Mouse (Mus musculus): Measurements from ENCODE around the gene Twf1.
A peak's percentile ranks its signal among the peaks of the same experiment; 100 is the strongest.

Gene Twf1

GRCm38 (mm10) chr15:94589219-94590075 is at the start of gene Twf1:
Gene Twf1 (minus strand): TSS chr15:94589889.
- DNase-seq (ENCODE audit: low read depth, low spot score): peak; percentile 96

- DNase-seq (ENCODE audit: low read depth, low spot score): no peak
Measured at GRCm38 (mm10) chr15:94639126-94639525, 49.4 kb upstream of the Twf1 start.

GRCm38 (mm10) chr15:94638207-94638606 is 48.5 kb upstream of the Twf1 start:
- no peak for DNase-seq (ENCODE audit: low read depth, low spot score)

- DNase-seq (ENCODE audit: low read depth, low spot score): no peak
Measured at GRCm38 (mm10) chr15:94634524-94634923, 44.8 kb upstream of the Twf1 start.

DNA sequence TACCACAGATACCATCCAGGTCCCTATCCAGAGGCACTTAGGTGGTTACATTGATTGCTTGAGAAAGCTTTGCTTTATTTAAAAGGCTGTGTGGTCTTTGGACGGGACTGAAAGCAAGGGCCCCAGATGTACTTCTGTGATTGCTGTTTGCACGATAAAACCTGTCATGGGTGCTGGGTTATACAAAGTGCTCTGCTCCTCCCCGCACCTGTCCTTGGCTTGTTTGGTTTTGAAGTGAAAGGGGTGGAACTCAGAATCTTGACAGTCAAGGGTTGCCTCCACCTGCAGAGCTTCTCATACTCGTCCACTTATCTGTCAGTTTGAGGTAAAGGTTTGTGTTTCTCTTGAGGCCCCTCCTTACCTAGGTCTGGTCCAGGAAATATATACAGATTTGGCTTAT is 40.9 kb upstream of the Twf1 start:
- no peak for DNase-seq (ENCODE audit: low read depth, low spot score)

DNA sequence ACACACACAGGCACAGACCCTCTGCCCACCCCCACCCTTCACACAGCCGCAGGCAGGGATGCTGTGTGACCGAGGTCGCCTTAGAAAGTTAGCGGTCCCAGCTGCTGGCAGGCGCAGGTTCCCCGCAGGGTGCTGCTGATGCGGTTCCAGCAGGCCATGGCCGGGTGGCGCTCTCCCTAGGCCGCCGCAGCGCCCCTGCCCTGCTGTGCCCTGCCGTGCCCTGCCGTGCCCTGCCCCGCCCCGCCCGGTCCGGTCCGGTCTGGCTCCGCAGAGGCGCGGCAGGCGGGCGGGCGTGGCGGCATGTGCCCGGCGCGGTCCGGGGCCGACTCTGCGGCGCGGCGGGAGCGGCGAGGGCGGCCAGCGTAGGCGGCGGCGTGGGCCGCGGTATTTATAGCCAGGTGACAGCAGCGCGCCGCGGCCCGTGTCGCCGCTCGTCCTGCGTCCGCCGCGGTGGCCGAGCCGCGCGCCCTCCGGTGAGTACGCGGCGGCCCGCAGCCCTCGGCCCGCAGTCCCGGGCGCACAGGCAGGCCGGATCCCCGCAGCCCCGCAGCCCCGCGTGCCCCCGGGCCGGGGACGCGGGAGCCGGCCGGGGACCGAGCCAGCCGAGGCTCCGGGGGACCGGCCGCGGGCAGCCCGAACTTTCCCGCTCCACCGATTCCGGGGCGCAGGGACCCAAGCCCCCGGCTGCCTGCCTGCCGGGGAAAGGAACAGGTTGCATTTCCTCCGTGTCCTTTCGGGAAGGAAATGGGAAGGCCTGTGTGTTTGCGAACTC is 39.3 kb upstream of the Twf1 start, which contains the start of gene Tmem117:
Gene Tmem117, plus strand, starts transcription at position 403 of the 772 bp plus-strand sequence.
- no peak for DNase-seq (ENCODE audit: low read depth, low spot score)

GRCm38 (mm10) chr15:94628463-94628829 is 38.8 kb upstream of the Twf1 start:
- DNase-seq (ENCODE audit: low read depth, low spot score): no peak

- no peak for DNase-seq (ENCODE audit: low read depth, low spot score)
Measured at GRCm38 (mm10) chr15:94620909-94621308, 31.2 kb upstream of the Twf1 start.

- no peak for DNase-seq (ENCODE audit: low read depth, low spot score)
Measured at GRCm38 (mm10) chr15:94616036-94616435, 26.3 kb upstream of the Twf1 start.

DNA sequence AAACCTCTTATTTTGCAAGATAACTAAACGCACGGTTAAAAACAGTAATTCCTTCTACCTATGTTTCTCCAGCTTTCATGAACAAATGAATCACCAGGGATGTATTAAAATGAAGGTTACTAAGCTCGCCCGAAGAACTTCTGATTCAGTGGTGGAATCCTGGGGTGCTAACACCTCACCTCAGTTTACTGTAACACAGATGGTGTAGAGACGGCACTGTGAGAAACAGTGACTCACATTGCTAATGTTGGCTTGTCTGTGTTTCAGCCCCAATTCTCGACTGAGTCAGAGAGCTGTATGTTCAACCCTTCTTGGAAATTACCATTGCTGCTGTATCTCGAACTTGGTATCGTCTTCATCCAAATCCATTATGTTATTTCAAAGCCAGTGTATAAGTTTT is 18.1 kb upstream of the Twf1 start:
- peak; percentile 79 for DNase-seq (ENCODE audit: low read depth, low spot score)

- no peak for DNase-seq (ENCODE audit: low read depth, low spot score)
Measured at GRCm38 (mm10) chr15:94602441-94602840, 12.8 kb upstream of the Twf1 start.

- DNase-seq (ENCODE audit: low read depth, low spot score): no peak
Measured at GRCm38 (mm10) chr15:94601339-94601738, 11.7 kb upstream of the Twf1 start.

- DNase-seq (ENCODE audit: low read depth, low spot score): no peak
Measured at GRCm38 (mm10) chr15:94600145-94600707, 10.5 kb upstream of the Twf1 start.

GRCm38 (mm10) chr15:94593586-94593985 is 3.9 kb upstream of the Twf1 start:
- no peak for DNase-seq (ENCODE audit: low read depth, low spot score)

DNA sequence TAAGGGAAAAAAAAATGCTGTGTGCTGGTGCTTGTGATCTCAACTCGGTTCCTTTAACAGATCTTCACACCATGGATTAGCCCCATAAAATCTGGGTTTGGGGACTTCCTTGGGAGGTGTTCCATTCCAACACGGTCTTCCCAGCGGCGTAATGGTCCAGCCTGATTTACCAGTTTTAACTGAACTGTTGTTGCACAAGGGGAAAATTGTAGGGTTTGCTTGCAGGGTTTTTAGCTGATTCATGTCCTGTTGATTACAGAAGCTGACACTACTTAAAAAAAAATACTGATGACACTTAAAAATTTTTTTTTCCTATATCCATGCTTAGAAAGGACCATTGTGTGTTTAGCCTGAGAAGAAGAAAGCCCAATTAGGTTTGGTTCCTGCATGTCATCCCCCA is 1.7 kb upstream of the Twf1 start:
- DNase-seq (ENCODE audit: low read depth, low spot score): no peak

DNA sequence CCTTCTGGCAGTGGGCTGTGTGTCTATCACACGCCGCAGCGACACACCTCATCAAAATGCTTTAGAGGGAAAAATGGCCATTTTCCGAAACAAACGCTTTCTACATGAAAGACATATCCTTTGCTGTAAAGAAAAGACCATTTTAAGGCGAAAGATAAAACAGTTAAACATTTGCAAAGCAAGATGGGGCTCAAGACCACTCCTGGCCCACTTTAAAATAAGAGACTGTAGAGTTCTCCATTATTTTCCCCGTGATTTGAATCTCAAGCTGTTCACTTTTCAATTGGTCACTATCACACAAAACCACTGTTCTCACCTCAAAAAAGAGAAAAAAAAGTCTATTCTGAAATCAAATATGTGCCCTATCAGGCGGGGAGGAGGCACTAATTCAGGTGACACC is 394 bp upstream of the Twf1 start:
- no peak for DNase-seq (ENCODE audit: low read depth, low spot score)

DNA sequence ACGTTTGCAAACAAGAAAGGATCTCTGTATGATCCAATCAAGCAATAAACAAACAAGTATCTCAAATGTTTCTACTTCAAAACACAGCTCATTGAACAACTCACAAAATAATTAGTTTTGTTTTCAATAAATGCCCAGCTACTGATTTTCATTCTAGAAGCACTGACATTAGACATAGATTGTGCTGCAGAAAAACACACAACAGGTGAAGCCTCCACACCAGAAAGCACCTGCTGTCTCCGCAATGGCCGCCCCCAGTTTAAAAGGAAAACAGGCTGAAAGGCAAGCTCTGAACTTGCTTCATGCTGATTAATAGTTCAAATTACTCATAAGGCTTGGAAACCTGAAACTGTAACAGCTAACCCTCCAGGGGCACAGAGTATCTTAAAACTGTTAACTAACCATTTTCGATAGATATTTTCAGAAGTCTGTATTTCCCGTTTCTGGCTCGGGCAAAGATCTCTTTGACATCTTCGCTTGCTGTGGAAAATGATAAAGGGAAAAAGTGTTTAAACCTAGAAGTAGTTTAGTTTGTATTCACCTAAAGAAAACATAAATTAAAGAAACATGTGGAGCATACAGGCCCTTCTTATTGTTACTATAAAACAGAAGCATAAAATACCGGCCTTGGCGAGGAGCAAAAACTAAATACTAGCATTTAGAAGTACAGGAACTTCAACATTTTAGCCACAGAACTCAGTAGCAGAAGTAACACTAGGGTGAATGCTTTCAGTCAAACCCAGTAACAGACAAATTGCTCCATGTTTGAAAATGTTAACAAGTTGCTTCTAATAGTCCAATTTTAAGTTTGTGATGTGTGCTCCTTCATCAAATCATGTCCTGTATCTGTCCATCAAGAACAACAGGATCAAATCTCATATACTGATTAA is 1.6 kb downstream of the Twf1 start:
- DNase-seq (ENCODE audit: low read depth, low spot score): no peak

DNA sequence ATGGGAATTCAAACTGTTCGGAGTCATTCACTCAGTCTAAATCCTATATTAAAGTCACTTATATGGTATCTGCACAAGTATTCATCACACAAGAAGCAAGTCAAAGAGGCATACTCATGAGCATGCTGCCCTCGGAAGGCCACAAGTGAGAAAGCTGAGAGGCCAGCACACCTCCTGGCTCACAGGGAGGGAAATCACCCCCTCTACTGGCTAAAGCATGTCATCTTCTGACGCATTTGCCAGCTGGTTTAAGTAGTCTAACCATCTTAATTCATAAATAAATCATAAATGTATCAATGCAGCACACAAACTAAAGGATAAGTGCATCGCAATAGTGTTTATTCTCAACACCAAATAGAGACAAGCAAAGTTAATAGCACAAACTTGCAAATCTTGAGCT is 5.0 kb downstream of the Twf1 start:
- DNase-seq (ENCODE audit: low read depth, low spot score): no peak

GRCm38 (mm10) chr15:94583153-94583552 is 6.5 kb downstream of the Twf1 start:
- DNase-seq (ENCODE audit: low read depth, low spot score): no peak

GRCm38 (mm10) chr15:94582000-94582593 is 7.6 kb downstream of the Twf1 start:
- no peak for DNase-seq (ENCODE audit: low read depth, low spot score)
